Mouse (Mus musculus) splenic B cell, adult 2 months (primary cell): ENCODE data around the gene Sec63.

Source experiments
- DNase-seq: peaks from one replicate; pipeline ENCODE4 v3.0.0-alpha.2; 2011; ENCODE audit warnings: low read depth, low spot score
- H3K27me3 ChIP-seq: 2 replicates; pipeline ENCODE4 v1.6.1; 2012; ENCODE audit warnings: mild to moderate bottlenecking, low read length, moderate library complexity, mixed read lengths; ENCODE audit not compliant: control insufficient read depth, poor library complexity, insufficient read depth, severe bottlenecking
- H3K36me3 ChIP-seq: 2 replicates; pipeline ENCODE4 v1.6.1; 2012; ENCODE audit warnings: mild to moderate bottlenecking, low read length, moderate library complexity, mixed read lengths; ENCODE audit not compliant: control insufficient read depth, poor library complexity, insufficient read depth, severe bottlenecking

The Sec63 gene

GRCm38 (mm10) chr10:42760999-42761900 is at the start of gene Sec63:
TSS of gene Sec63 (plus strand) at chr10:42761496.
- DNase-seq, result peak; percentile 97
- H3K27me3 ChIP-seq, result no peaks in the 10 kb centered on the region; the same call in 1 of the 2 replicates
- H3K36me3 ChIP-seq, result no peaks in the 10 kb centered on the region

GRCm38 (mm10) chr10:42714676-42715075 is 46.6 kb upstream of the Sec63 start:
- Histone ChIP-seq H3K27me3 (no peaks in the 10 kb centered on the region), H3K36me3 (no peaks in the 10 kb centered on the region)
- DNase-seq, result no peak

GRCm38 (mm10) chr10:42715366-42716035 is 45.8 kb upstream of the Sec63 start:
- no peaks in the 10 kb centered on the region for H3K27me3 ChIP-seq
- DNase-seq, result no peak
- H3K36me3 ChIP-seq, result no peaks in the 10 kb centered on the region

GRCm38 (mm10) chr10:42722116-42722515 is 39.2 kb upstream of the Sec63 start:
- no peak for DNase-seq
- Histone ChIP-seq H3K36me3 (no peaks in the 10 kb centered on the region), H3K27me3 (no peaks in the 10 kb centered on the region)

- no peaks in the 10 kb centered on the region for H3K36me3 ChIP-seq
- DNase-seq, result no peak
- no peaks in the 10 kb centered on the region for H3K27me3 ChIP-seq
Measured at GRCm38 (mm10) chr10:42723275-42724232, 37.7 kb upstream of the Sec63 start.

- H3K36me3 ChIP-seq, result no peaks in the 10 kb centered on the region
- H3K27me3 ChIP-seq, result no peaks in the 10 kb centered on the region
- DNase-seq, result no peak
Measured at GRCm38 (mm10) chr10:42729607-42730006, 31.7 kb upstream of the Sec63 start.

- Histone ChIP-seq H3K36me3 (no peaks in the 10 kb centered on the region), H3K27me3 (no peaks in the 10 kb centered on the region)
- no peak for DNase-seq
Measured at GRCm38 (mm10) chr10:42734546-42735060, 26.7 kb upstream of the Sec63 start.

- no peaks in the 10 kb centered on the region for H3K27me3 ChIP-seq
- no peaks in the 10 kb centered on the region for H3K36me3 ChIP-seq
- no peak for DNase-seq
Measured at GRCm38 (mm10) chr10:42751813-42752212, 9.5 kb upstream of the Sec63 start.

GRCm38 (mm10) chr10:42754341-42754740 is 7.0 kb upstream of the Sec63 start:
- Histone ChIP-seq H3K36me3 (no peaks in the 10 kb centered on the region), H3K27me3 (no peaks in the 10 kb centered on the region)
- DNase-seq, result no peak

GRCm38 (mm10) chr10:42759741-42760140 is 1.6 kb upstream of the Sec63 start:
- Histone ChIP-seq H3K27me3 (no peaks in the 10 kb centered on the region; the same call in 1 of the 2 replicates), H3K36me3 (no peaks in the 10 kb centered on the region)
- DNase-seq, result no peak

GRCm38 (mm10) chr10:42760329-42760728 is 967 bp upstream of the Sec63 start:
- no peaks in the 10 kb centered on the region for H3K36me3 ChIP-seq
- H3K27me3 ChIP-seq, result no peaks in the 10 kb centered on the region; the same call in 1 of the 2 replicates
- DNase-seq, result peak; percentile 41

GRCm38 (mm10) chr10:42761901-42762669 is 789 bp downstream of the Sec63 start:
- H3K36me3 ChIP-seq, result no peaks in the 10 kb centered on the region
- DNase-seq, result peak; percentile 56
- H3K27me3 ChIP-seq, result no peaks in the 10 kb centered on the region; the same call in 1 of the 2 replicates

- Histone ChIP-seq H3K36me3 (no peaks in the 10 kb centered on the region), H3K27me3 (no peaks in the 10 kb centered on the region; the same call in 1 of the 2 replicates)
- peak; percentile 15 for DNase-seq
Measured at GRCm38 (mm10) chr10:42762670-42763058, 1.4 kb downstream of the Sec63 start.
